Mouse (Mus musculus) kidney, postnatal 14 days (tissue): ENCODE measurements around the gene Pias1.
A peak's percentile ranks its signal among the peaks of the same experiment; 100 is the strongest.
"Not testable (repeated sequence)": the region's sequence is repeated elsewhere in the genome, so short reads cannot be mapped to it uniquely, and the experiment has no call there.

Experiments
- DNase-seq: peaks from one replicate; pipeline ENCODE4 v3.0.0; 2022; ENCODE audit warnings: mixed read lengths

The Pias1 gene

GRCm38 (mm10) chr9:62935854-62936253, 51.9 kb downstream of the Pias1 start:
- no peak for DNase-seq

- no peak for DNase-seq
Measured at GRCm38 (mm10) chr9:62934700-62935400, 52.9 kb downstream of the Pias1 start.

DNA sequence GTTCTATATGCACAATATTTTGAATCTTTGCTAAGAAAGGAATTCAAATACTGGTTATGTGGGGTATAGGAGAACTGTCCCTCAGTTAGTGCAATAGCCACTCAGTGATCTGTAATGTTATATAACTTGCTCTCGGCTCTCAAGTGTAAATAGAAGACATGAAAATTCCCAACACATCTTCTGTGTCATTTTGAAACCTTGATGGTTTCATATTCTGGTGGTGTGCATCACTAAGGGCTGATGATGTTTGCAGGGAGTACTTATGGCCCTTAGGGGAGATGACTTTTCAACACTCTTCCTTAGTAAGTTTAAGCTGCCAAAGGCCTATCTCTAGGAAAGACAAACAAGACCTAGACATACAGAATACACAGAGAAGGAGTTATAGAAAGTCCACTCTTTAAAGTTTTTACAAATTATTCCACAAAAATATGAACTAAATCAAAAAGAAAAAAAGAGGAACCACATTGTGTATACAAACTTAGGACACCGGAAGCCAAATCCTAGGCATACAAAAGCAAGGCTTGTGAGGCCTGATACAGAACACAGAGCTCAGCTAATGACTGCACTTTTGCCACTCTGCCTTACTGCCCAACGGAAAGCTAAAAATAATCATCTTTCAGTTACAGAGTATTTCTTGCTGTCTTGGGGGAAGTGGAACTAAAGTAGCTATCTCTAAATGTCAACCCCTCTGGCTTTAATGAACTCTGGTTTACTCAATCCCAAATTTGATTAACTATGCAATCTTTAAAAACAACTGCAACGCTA, 55.0 kb downstream of the Pias1 start:
- no peak for DNase-seq

- no peak for DNase-seq
Measured at GRCm38 (mm10) chr9:62924886-62925610, 62.7 kb downstream of the Pias1 start.

DNA sequence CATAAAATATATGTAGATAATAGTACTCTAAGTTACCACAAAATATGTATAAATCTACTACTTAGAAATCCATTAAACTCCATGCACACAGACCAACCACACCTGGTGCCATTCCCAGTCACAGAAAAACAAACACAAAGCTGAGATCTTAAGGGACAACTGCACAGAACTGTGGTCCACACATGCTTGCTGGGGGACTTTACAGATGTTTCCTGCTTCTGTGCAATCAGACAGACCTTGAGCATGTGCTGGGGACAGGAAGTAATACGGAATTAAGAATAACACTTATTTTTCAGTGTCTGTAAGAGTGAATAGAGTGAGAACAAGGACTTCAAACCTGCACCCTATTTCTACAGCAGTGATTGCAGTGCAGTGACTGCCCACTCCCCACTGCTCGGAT, 66.8 kb downstream of the Pias1 start:
- DNase-seq, result no peak

- no peak for DNase-seq
Measured at GRCm38 (mm10) chr9:62917059-62917458, 70.7 kb downstream of the Pias1 start.

- no peak for DNase-seq
Measured at GRCm38 (mm10) chr9:62913390-62914069, 74.2 kb downstream of the Pias1 start.

DNA sequence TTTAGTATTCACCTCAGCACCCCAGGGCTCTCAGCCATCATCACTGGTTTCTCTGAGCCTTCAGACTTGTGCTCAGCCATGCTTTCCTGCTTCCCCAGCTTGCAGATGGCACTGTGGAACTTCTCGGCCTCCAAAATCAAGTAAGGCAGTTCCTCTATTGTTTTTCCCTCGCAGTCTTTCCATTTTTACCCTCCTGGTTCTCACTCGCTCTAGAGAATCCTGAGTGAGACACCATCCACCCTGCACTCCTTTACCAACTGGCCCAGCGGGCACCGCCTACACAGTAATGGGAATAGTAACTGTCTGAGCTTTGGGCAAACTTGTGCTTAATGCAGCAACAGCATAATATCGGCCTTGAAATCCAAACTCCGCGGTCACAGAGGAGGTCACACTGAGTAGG, 82.7 kb downstream of the Pias1 start:
- no peak for DNase-seq

GRCm38 (mm10) chr9:62903841-62904240, 83.9 kb downstream of the Pias1 start:
- DNase-seq, result no peak

DNA sequence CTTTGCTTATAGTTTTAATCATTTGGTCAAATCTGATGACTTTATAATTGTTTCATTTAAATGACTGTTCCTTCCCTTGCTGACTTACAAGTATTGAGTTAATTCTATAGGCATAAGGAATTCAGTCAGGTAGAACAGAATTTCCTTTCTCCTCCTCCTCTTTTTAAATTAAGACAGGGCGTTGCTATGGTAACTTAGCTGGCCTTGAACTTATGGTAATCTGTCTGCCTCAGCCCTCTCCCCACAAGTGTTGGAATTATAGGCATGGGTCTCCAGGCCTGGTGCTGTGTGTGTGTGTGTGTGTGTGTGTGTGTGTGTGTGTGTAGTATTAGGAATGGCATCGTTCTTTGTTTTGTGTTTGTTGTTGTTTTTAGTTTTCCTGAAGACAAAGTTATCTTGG, 86.0 kb downstream of the Pias1 start:
- no peak for DNase-seq

DNA sequence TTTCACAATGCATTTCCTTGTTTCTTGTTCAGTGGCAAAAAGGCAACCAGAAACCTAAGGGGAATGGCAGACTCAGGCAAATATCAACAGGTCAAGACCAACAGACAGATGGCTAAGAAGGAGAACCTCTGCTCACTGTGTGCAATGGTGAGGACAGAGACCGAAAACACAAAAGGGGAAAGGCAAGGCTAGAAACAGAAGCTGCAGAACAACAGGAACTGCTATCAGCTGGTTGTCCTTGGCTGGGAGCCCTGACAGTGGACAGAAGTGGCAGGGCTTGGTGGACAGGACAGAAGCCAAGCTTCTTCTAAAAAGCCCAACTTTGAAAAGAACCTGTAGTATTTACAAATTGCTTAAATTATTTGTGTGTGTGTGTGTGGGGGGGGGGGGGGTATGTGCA, 93.2 kb downstream of the Pias1 start:
- peak; percentile 64 for DNase-seq

- peak; percentile 32 for DNase-seq
Measured at GRCm38 (mm10) chr9:62881871-62882270, 105.9 kb downstream of the Pias1 start.

DNA sequence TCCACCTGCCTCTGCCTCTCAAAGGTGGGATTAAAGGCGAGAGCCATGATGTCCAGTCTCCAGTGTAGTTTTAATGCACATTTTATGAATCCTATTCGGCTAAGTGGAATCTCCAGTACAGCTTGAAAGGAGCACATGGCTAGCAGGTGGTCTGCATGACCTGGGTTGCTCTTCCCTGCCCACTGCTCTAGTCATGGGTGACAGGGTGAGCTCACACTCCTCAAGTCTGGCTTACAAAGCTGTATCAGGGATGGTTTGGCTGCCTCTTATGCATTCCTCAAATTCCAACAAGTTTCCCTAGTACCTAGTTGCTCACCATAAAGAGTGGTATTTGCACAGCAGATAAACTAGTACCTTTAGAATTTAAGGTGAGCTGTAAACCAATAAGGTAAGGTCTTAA, 109.9 kb downstream of the Pias1 start:
- no peak for DNase-seq

GRCm38 (mm10) chr9:62876966-62877616, 110.6 kb downstream of the Pias1 start:
- DNase-seq, result no peak

DNA sequence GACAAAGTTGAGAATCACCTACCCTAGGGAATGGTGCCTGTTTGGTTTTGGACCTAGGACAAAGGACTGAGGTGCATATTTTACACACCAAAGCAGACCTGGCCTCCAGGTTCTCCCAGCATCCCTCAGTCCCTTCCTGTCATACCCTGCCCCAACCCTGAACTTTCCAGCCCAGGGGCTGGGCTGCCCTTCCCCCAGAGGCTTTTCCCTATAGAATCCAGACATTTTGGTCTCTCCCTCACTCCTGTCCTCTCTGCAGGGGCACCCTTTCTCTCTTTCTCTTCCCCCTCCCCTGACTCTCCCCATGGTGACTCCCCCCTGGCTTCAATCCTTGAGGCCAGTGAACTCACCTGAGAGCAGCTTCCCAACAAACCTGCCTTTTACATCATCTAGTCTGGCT, 117.0 kb downstream of the Pias1 start:
- no peak for DNase-seq

DNA sequence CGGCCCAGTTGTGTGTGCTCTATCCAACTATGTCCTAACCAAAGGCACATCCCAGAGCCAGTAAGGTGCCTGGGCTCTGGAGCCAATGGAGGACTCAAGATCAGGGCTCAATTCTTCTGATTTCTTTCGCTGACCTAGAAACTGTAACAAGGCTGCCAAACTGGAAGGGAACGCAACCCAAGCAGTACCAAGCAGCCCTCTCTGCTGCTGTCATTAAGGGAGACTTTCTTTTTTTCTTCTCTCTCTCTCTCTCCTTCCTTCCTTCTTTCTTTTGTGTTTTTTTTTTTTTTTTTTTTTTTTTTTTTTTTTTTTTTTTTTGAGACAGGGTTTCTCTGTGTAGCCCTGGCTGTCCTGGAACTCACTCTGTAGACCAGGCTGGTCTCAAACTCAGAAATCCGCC, 118.5 kb downstream of the Pias1 start:
- not testable (repeated sequence) for DNase-seq

- no peak for DNase-seq
Measured at GRCm38 (mm10) chr9:62860866-62861265, 126.9 kb downstream of the Pias1 start.

- DNase-seq, result not testable (repeated sequence)
Measured at GRCm38 (mm10) chr9:62860102-62860501, 127.6 kb downstream of the Pias1 start.

DNA sequence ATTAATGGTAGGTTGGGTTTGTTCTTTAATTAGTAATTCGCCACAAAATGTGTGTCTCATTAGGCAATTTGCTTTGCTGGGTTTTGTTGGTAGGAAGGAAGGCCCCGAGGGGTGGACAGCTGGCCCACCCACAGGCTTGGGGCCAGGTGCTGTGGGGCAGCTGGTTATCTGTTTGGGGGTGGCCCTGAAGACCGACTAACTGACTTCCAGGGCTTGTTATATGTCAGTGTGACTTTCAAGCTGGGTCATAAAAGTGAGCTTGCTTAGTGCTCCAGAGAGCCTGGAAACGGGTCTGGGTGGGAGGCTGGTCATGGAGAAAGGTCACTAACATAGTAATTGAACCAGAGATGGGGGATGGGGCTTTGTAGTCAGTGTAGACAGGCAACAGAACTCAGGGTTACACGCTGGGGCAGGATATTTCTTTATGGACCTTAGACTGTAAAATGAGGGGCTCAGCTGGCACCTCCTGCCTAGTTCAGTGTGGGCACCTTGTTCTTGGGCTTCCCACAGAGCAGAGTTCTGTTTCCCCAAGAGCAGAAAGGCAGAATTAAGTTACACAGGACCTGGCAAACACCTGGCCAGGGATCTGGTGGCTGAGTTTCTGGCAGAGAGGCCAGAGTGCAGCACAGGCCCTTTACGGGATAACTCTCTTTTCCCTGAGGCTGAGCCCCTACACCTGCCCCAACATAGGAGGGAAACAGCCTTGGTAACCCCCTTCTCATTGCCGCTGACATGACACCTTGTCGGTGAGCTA, 129.3 kb downstream of the Pias1 start:
- DNase-seq, result peak; percentile 36

DNA sequence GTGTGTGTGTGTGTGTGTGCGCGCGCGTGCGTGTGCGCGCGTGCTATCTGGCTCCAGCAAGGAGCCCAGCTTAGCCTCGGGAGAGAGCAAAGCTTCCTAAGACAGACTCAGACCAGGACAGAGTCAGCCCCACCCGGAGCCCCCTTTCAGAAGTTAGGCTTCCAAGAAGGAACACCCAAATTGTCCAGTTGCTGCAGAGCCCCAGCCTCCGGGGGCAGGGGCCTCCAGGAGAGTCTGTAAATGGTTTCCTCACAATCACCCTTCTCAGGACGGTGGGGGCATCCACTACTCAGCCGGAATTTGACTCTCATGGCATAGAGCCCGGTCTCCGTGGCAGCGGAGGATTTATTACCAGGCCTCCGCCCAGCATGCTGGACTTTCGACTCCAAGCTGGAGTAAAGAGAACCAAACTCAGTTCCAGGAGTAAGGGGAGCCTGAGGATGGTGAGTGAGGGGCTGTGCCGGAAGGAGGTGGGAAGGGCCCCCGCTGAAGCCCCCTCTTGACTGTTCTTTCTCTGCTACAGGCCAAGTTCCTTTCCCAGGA, 129.9 kb downstream of the Pias1 start, which contains the start of gene Calml4:
TSS of gene Calml4 (plus strand) at position 362 of the 543 bp plus-strand sequence.
- DNase-seq, result peak; percentile 95

GRCm38 (mm10) chr9:62857216-62857615, 130.5 kb downstream of the Pias1 start:
- DNase-seq, result peak; percentile 81
